Mouse (Mus musculus) Patski (cell line): Measurements from ENCODE around the gene Susd6. TPM values are rescaled to one million over a fixed set of nuclear protein-coding genes. Genes with fewer than 3 reads are reported as not detected.

Experiments used
- ATAC-seq: fragments of 100-300 bp; one replicate; pipeline ENCODE4 v1.8.0; 2021
- CTCF ChIA-PET: fragments of 350-600 bp; sonication (Branson Sonifier 250); formaldehyde crosslinking; loops from one replicate; lab custom pipeline; 2022; ENCODE audit warnings: inconsistent platforms; lab: Charles Lee
- POLR2A ChIA-PET: fragments of 350-600 bp; sonication (Branson Sonifier 250); formaldehyde crosslinking; loops from one replicate; lab custom pipeline; 2022; ENCODE audit warnings: antibody characterized with exemption, inconsistent platforms; lab: Charles Lee
- DNase-seq: peaks from one replicate; pipeline ENCODE4 v3.0.0-alpha.2; 2011; ENCODE audit warnings: low read depth, low spot score
- H3K27me3 ChIP-seq: fragments of 371-371 bp; one replicate; pipeline ENCODE4 v1.5.1; 2021
- CTCF ChIP-seq: fragments of 100-300 bp; IDR thresholded peaks from one replicate; pipeline ENCODE4 v1.5.1; 2021
- in situ Hi-C: fragments of 300-500 bp; cut with MboI; formaldehyde crosslinking; loops from 3 replicates; pipeline ENCODE4 v1.11.1; 2018; ENCODE audit warnings: low pct_unique_long_range_greater_than_20kb, mixed read lengths
- polyA plus RNA-seq: library from polyadenylated mRNA; unstranded; gene quantifications from one replicate; pipeline ENCODE4 v1.2.3, GENCODE M21; 2021

Susd6 gene
- polyA plus RNA-seq, 1 experiment from 2014 or later: 86.2 TPM

GRCm38 (mm10) chr12:80885301-80886288 is 95.3 kb downstream of the Susd6 start:
- ChIA-PET CTCF (interaction anchor here (1.3 to 1.6 kb wide), 2 partner anchors 10 to 102 kb away, joined by 5 read pairs; no protein-coding TSS in a partner anchor), POLR2A (interaction anchor here (0.5 kb wide), 1 partner anchor 93 kb away, joined by 4 read pairs; no protein-coding TSS in a partner anchor)
- in situ Hi-C loops: no loop called here
- no peaks in the 10 kb centered on the region for H3K27me3 ChIP-seq
- ATAC-seq: peak; percentile 55
- DNase-seq: peak; percentile 89
- TF ChIP-seq CTCF: no peak

GRCm38 (mm10) chr12:80887036-80887435 is 96.7 kb downstream of the Susd6 start:
- DNase-seq (peak; percentile 19), ATAC-seq (peak; percentile 13)
- CTCF ChIA-PET: no interaction called here
- no peaks in the 10 kb centered on the region for H3K27me3 ChIP-seq
- in situ Hi-C loops: no loop called here
- no peak for TF ChIP-seq CTCF
- POLR2A ChIA-PET: no interaction called here

GRCm38 (mm10) chr12:80889331-80889730 is 99.0 kb downstream of the Susd6 start:
- ChIA-PET POLR2A (no interaction called here), CTCF (no interaction called here)
- ATAC-seq: no peak
- DNase-seq: no peak
- peak; percentile 51 for TF ChIP-seq CTCF
- H3K27me3 ChIP-seq: no peaks in the 10 kb centered on the region
- in situ Hi-C loops: no loop called here

GRCm38 (mm10) chr12:80891074-80891473 is 100.8 kb downstream of the Susd6 start:
- no peaks in the 10 kb centered on the region for H3K27me3 ChIP-seq
- POLR2A ChIA-PET: interaction anchor here (0.6 kb wide), 1 partner anchor 109 kb away, joined by 3 read pairs; no protein-coding TSS in a partner anchor
- in situ Hi-C loops: no loop called here
- no peak for TF ChIP-seq CTCF
- CTCF ChIA-PET: no interaction called here
- no peak for DNase-seq
- no peak for ATAC-seq

GRCm38 (mm10) chr12:80893720-80894494 is 103.6 kb downstream of the Susd6 start:
- H3K27me3 ChIP-seq: no peaks in the 10 kb centered on the region
- POLR2A ChIA-PET: interaction anchor here (1.0 kb wide), 1 partner anchor 40 kb away, joined by 4 read pairs; no protein-coding TSS in a partner anchor
- DNase-seq: no peak
- CTCF ChIA-PET: interaction anchor here (0.7 to 2.0 kb wide), 7 partner anchors 24 to 157 kb away, joined by 3 to 9 read pairs (median 3); no protein-coding TSS in a partner anchor
- in situ Hi-C loops: no loop called here
- ATAC-seq: no peak
- TF ChIP-seq CTCF: peak; percentile 55

- peak; percentile 30 for DNase-seq
- peak; percentile 99 for TF ChIP-seq CTCF
- peak; percentile 86 for ATAC-seq
- ChIA-PET CTCF (interaction anchor here (0.7 to 2.0 kb wide), 17 partner anchors 10 to 140 kb away, joined by 3 to 12 read pairs (median 4); no protein-coding TSS in a partner anchor), POLR2A (no interaction called here)
- in situ Hi-C loops: loop anchor here (5.0 kb wide), 1 partner anchor 128 kb away; no protein-coding TSS in a partner anchor
- H3K27me3 ChIP-seq: no peaks in the 10 kb centered on the region
Observed at GRCm38 (mm10) chr12:80894973-80895570, 104.8 kb downstream of the Susd6 start.

- in situ Hi-C loops: no loop called here
- ATAC-seq (no peak), DNase-seq (no peak)
- H3K27me3 ChIP-seq: no peaks in the 10 kb centered on the region
- POLR2A ChIA-PET: interaction anchor here (0.8 kb wide), 1 partner anchor 12 kb away, joined by 3 read pairs; no protein-coding TSS in a partner anchor
- CTCF ChIA-PET: no interaction called here
- no peak for TF ChIP-seq CTCF
Observed at GRCm38 (mm10) chr12:80909631-80910030, 119.3 kb downstream of the Susd6 start.

GRCm38 (mm10) chr12:80917764-80918163 is 127.5 kb downstream of the Susd6 start:
- H3K27me3 ChIP-seq: no peaks in the 10 kb centered on the region
- DNase-seq (no peak), ATAC-seq (no peak)
- ChIA-PET CTCF (no interaction called here), POLR2A (interaction anchor here (0.6 kb wide), 1 partner anchor 17 kb away, joined by 4 read pairs; no protein-coding TSS in a partner anchor)
- peak; percentile 53 for TF ChIP-seq CTCF
- in situ Hi-C loops: no loop called here

- DNase-seq: no peak
- CTCF ChIA-PET: no interaction called here
- POLR2A ChIA-PET: interaction anchor here (0.9 kb wide), 1 partner anchor 11 kb away, joined by 3 read pairs; no protein-coding TSS in a partner anchor
- no peak for ATAC-seq
- no peak for TF ChIP-seq CTCF
- no peaks in the 10 kb centered on the region for H3K27me3 ChIP-seq
- in situ Hi-C loops: no loop called here
Observed at GRCm38 (mm10) chr12:80921301-80921700, 131.0 kb downstream of the Susd6 start.

GRCm38 (mm10) chr12:80922869-80923268 is 132.6 kb downstream of the Susd6 start:
- no peak for TF ChIP-seq CTCF
- in situ Hi-C loops: no loop called here
- ATAC-seq (no peak), DNase-seq (no peak)
- ChIA-PET CTCF (no interaction called here), POLR2A (no interaction called here)
- H3K27me3 ChIP-seq: no peaks in the 10 kb centered on the region
